Mouse (Mus musculus) cortical plate, adult 2 months (tissue): ENCODE data around the gene Gm3194.
"Not testable (repeated sequence)": the region's sequence is repeated elsewhere in the genome, so short reads cannot be mapped to it uniquely, and the experiment has no call there.

Source experiments
- CTCF ChIP-seq: fragments of 200-500 bp; IDR thresholded peaks from 2 replicates; pipeline ENCODE4 v1.5.1; 2011; ENCODE audit warnings: mild to moderate bottlenecking, control low read depth, low read length; ENCODE audit not compliant: insufficient read depth; ENCODE audit errors: extremely low read depth
- POLR2A ChIP-seq: fragments of 200-500 bp; IDR thresholded peaks from 2 replicates; pipeline ENCODE4 v1.6.1; 2011; ENCODE audit warnings: mild to moderate bottlenecking, low read length, control low read depth; ENCODE audit not compliant: insufficient read depth; ENCODE audit errors: extremely low read depth

DNA sequence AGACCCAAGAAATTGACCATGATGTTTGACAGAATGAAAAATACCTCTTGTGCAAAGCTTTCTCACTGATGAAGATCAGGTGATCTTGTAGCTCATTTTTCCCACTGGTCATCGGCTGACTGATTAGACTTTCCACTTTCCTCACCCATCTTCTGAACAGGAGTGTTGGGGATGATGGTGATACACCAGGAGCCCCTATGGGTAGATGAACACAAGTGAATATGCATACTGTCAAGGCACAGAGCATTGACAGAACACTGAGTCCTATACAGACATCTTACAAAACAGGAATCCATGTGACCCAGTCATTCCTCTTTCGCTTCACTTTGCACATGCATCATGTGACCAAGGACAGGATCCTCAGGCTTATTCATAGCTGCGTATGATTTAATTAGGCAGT, at the start of gene Gm3194:
- TF ChIP-seq CTCF, POLR2A: not testable (repeated sequence)
